Mouse (Mus musculus) erythroblast, embryonic 14.5 days (primary cell): ENCODE results near the gene Kti12.

Experiments
- GATA1 ChIP-seq: IDR thresholded peaks from 2 replicates; pipeline ENCODE4 v1.6.1; 2012; ENCODE audit warnings: low read length, inconsistent platforms, mixed read lengths
- TAL1 ChIP-seq: IDR thresholded peaks from 3 replicates; pipeline ENCODE4 v1.6.1; 2012; ENCODE audit warnings: low read length, inconsistent platforms, mixed read lengths

- TF ChIP-seq TAL1 (no peak), GATA1 (no peak)
Measured at GRCm38 (mm10) chr4:108832916-108833827, 14.4 kb upstream of the Kti12 start, which contains the start of gene Btf3l4.
